Mouse (Mus musculus): ENCODE measurements around the gene Zfyve26. TPM values are rescaled to one million over a fixed set of nuclear protein-coding genes. Genes with fewer than 3 reads are reported as not detected.

The Zfyve26 gene
- 22.2 and 28.9 TPM in 2 replicates for polyA plus RNA-seq (2012; rRNA removed; ENCODE audit: low replicate concordance)

GRCm38 (mm10) chr12:79296126-79296816 is at the start of gene Zfyve26:
Gene Zfyve26, minus strand, starts transcription at chr12:79296304.

GRCm38 (mm10) chr12:79297121-79297576 is 1.0 kb upstream of the Zfyve26 start, which contains the start of gene Rad51b:
Gene Rad51b, plus strand, starts transcription at chr12:79297282.

GRCm38 (mm10) chr12:79208703-79209464 is 87.2 kb downstream of the Zfyve26 start, which contains the start of gene Rdh12:
Gene Rdh12, plus strand, starts transcription at chr12:79208914.

GRCm38 (mm10) chr12:79192193-79192592 is 103.9 kb downstream of the Zfyve26 start, which contains the start of gene Rdh11:
Gene Rdh11, minus strand, starts transcription at chr12:79192293.

Other genes starting within 250 kb of the Zfyve26 start
- 12.2 and 19.1 TPM in 2 replicates for gene Pigh, start 206.7 kb downstream of the Zfyve26 start, polyA plus RNA-seq (2012; rRNA removed; ENCODE audit: low replicate concordance)
- gene Arg2, start 165.5 kb downstream of the Zfyve26 start, polyA plus RNA-seq (2012; rRNA removed; ENCODE audit: low replicate concordance) = 7.4 and 14.7 TPM in 2 replicates
- gene Vti1b, start 123.6 kb downstream of the Zfyve26 start, polyA plus RNA-seq (2012; rRNA removed; ENCODE audit: low replicate concordance) = 29.1 and 48.9 TPM in 2 replicates
- gene Rdh11, start 104.0 kb downstream of the Zfyve26 start, polyA plus RNA-seq (2012; rRNA removed; ENCODE audit: low replicate concordance) = 7.2 and 16.5 TPM in 2 replicates
- gene Rdh12, start 87.4 kb downstream of the Zfyve26 start, polyA plus RNA-seq (2012; rRNA removed; ENCODE audit: low replicate concordance) = 2.2 and 4.0 TPM in 2 replicates
- gene Rad51b, start 978 bp upstream of the Zfyve26 start, polyA plus RNA-seq (2012; rRNA removed; ENCODE audit: low replicate concordance) = 0.78 and 0.85 TPM in 2 replicates